Mouse (Mus musculus) megakaryocyte-erythroid progenitor cell, adult 5-6 weeks (primary cell): ENCODE data around the gene Snx1. TPM values are rescaled to one million over a fixed set of nuclear protein-coding genes. Genes with fewer than 3 reads are reported as not detected.

Experiments used
- ATAC-seq: replicated peaks from 2 replicates; pipeline ENCODE4 v1.8.0; 2016; ENCODE audit warnings: mild to moderate bottlenecking, inconsistent platforms; ENCODE audit not compliant: severe bottlenecking, poor library complexity, low FRiP score, low TSS enrichment
- total RNA-seq, 2 experiments: library from RNA; stranded (forward) in 1 of 2; stranded (reverse) in 1 of 2; fragments of 200-1000, 215-1000 nt in 1 of 2; fragments of >200 nt in 1 of 2; fragmentation: Nextera tagmentation in 1 of 2; gene quantifications; 2 replicates each; pipeline ENCODE4 v1.2.3; 2014 to 2017

The Snx1 gene
- total RNA-seq, 2 experiments from 2014 or later: 107 to 114 TPM

- ATAC-seq: no peak
These were observed 33.7 kb downstream of the Snx1 start for GRCm38 (mm10) chr9:66092664-66093063.

- no peak for ATAC-seq
These were observed 34.8 kb downstream of the Snx1 start for GRCm38 (mm10) chr9:66091327-66092231.

- no peak for ATAC-seq
These were observed 35.7 kb downstream of the Snx1 start for GRCm38 (mm10) chr9:66090593-66091244.

- peak; percentile 57; the same call in 1 of the 2 replicates for ATAC-seq
These were observed 38.0 kb downstream of the Snx1 start for GRCm38 (mm10) chr9:66088411-66088810.

GRCm38 (mm10) chr9:66087062-66087461 is 39.3 kb downstream of the Snx1 start:
- ATAC-seq: no peak

- ATAC-seq: no peak
These were observed 42.2 kb downstream of the Snx1 start for GRCm38 (mm10) chr9:66084171-66084570.

GRCm38 (mm10) chr9:66081999-66082398 is 44.4 kb downstream of the Snx1 start:
- no peak for ATAC-seq

- ATAC-seq: no peak
These were observed 45.5 kb downstream of the Snx1 start for GRCm38 (mm10) chr9:66080804-66081459.

GRCm38 (mm10) chr9:66078493-66078892 is 47.9 kb downstream of the Snx1 start:
- no peak for ATAC-seq

GRCm38 (mm10) chr9:66078072-66078471 is 48.3 kb downstream of the Snx1 start:
- no peak for ATAC-seq

GRCm38 (mm10) chr9:66072754-66073153 is 53.6 kb downstream of the Snx1 start:
- no peak for ATAC-seq

GRCm38 (mm10) chr9:66070151-66070550 is 56.2 kb downstream of the Snx1 start:
- no peak for ATAC-seq

- peak; percentile 96 for ATAC-seq
These were observed 56.8 kb downstream of the Snx1 start, which contains the start of gene Snx22 for GRCm38 (mm10) chr9:66069583-66069982. TSS of gene Snx22 (minus strand) at chr9:66069719.

GRCm38 (mm10) chr9:66068971-66069391 is 57.4 kb downstream of the Snx1 start:
- ATAC-seq: peak; percentile 23

- ATAC-seq: no peak
These were observed 58.3 kb downstream of the Snx1 start for GRCm38 (mm10) chr9:66068056-66068455.

GRCm38 (mm10) chr9:66067542-66067941 is 58.8 kb downstream of the Snx1 start:
- ATAC-seq: peak; percentile 48

GRCm38 (mm10) chr9:66066791-66067190 is 59.6 kb downstream of the Snx1 start:
- ATAC-seq: no peak

GRCm38 (mm10) chr9:66064316-66064715 is 62.1 kb downstream of the Snx1 start:
- ATAC-seq: no peak

- ATAC-seq: no peak
These were observed 62.9 kb downstream of the Snx1 start for GRCm38 (mm10) chr9:66063446-66063845.

GRCm38 (mm10) chr9:66061656-66062055 is 64.7 kb downstream of the Snx1 start:
- ATAC-seq: no peak
